Mouse (Mus musculus) embryonic facial prominence, embryonic 14.5 days (tissue): ENCODE data around the gene Acacb. TPM values are rescaled to one million over a fixed set of nuclear protein-coding genes. Genes with fewer than 3 reads are reported as not detected.

ENCODE experiments used
- ATAC-seq: fragments of 200-750 bp; cut with Nextera tagmentation; 2 replicates; pipeline ENCODE4 v1.8.0; 2017; ENCODE audit warnings: low read depth, moderate number of reproducible peaks, moderate TSS enrichment
- DNase-seq: peaks from one replicate; pipeline ENCODE4 v3.0.0-alpha.2; 2015; ENCODE audit warnings: low spot score
- H3K27ac ChIP-seq: fragments of 300-500 bp; sonication (generic); replicated peaks from 2 replicates; pipeline ENCODE4 v1.5.1; 2014; ENCODE audit warnings: low read depth, mild to moderate bottlenecking, low read length, moderate library complexity
- H3K27me3 ChIP-seq: fragments of 300-500 bp; sonication (generic); replicated peaks from 2 replicates; pipeline ENCODE4 v1.6.1; 2014; ENCODE audit warnings: low read length; ENCODE audit not compliant: control insufficient read depth, insufficient read depth
- H3K36me3 ChIP-seq: fragments of 300-500 bp; sonication (generic); 2 replicates; pipeline ENCODE4 v1.6.1; 2014; ENCODE audit warnings: low read length, mixed read lengths; ENCODE audit not compliant: control insufficient read depth, insufficient read depth
- H3K4me1 ChIP-seq: fragments of 300-500 bp; sonication (generic); 2 replicates; pipeline ENCODE4 v1.6.1; 2014; ENCODE audit warnings: antibody characterized with exemption, low read length; ENCODE audit not compliant: control insufficient read depth, insufficient read depth
- H3K4me2 ChIP-seq: fragments of 300-500 bp; sonication (generic); 2 replicates; pipeline ENCODE4 v1.6.1; 2014; ENCODE audit warnings: low read depth, mild to moderate bottlenecking, low read length, moderate library complexity, mixed read lengths
- H3K4me3 ChIP-seq: fragments of 300-500 bp; sonication (generic); 2 replicates; pipeline ENCODE4 v1.5.1; 2014; ENCODE audit warnings: low read depth, mild to moderate bottlenecking, low read length
- H3K9ac ChIP-seq: fragments of 300-500 bp; sonication (generic); 2 replicates; pipeline ENCODE4 v1.6.1; 2014; ENCODE audit warnings: low read depth, mild to moderate bottlenecking, low read length, moderate library complexity, mixed read lengths
- H3K9me3 ChIP-seq: fragments of 300-500 bp; sonication (generic); 2 replicates; pipeline ENCODE4 v1.6.1; 2016; ENCODE audit warnings: low read length; ENCODE audit not compliant: control insufficient read depth
- WGBS: fragments of 180-500 bp; shearing (Covaris S2); extraction: QIAGEN DNeasy Blood & Tissue Kit; methylation state at CpG from one replicate; pipeline ENCODE4 v1.1.7; 2014; 5-methylcytosine and 5-hydroxymethylcytosine counted together
- polyA plus RNA-seq: library from polyadenylated mRNA; unstranded; fragments of >200 nt; fragmentation: Nextera tagmentation; extraction: Ambion mirVana; gene quantifications from 2 replicates; pipeline ENCODE4 v1.2.1, GENCODE M21; 2014

The Acacb gene
- polyA plus RNA-seq, 1 experiment from 2014 or later: 2.4 TPM

GRCm38 (mm10) chr5:114261494-114261893 is 115.2 kb downstream of the Acacb start:
- Histone ChIP-seq H3K9me3 (no peaks in the 10 kb centered on the region), H3K36me3 (no peaks in the 10 kb centered on the region), H3K27ac (no peak overlapping the region), H3K9ac (no peak overlapping the region), H3K27me3 (no peaks in the 10 kb centered on the region), H3K4me3 (no peak overlapping the region), H3K4me1 (no peaks in the 10 kb centered on the region), H3K4me2 (no peak overlapping the region)
- DNase-seq (no peak), ATAC-seq (no peak)

GRCm38 (mm10) chr5:114264030-114264459 is 117.7 kb downstream of the Acacb start:
- WGBS: 73% methylated on average over 8 of the region's 8 CpGs
- H3K27ac ChIP-seq: no peak overlapping the region
- ATAC-seq: peak; percentile 41; the same call in 1 of the 2 replicates
- no peak overlapping the region for H3K9ac ChIP-seq
- H3K4me1 ChIP-seq: no peaks in the 10 kb centered on the region
- no peak overlapping the region for H3K4me2 ChIP-seq
- no peaks in the 10 kb centered on the region for H3K36me3 ChIP-seq
- H3K4me3 ChIP-seq: no peak overlapping the region
- no peak for DNase-seq
- H3K27me3 ChIP-seq: no peaks in the 10 kb centered on the region; the same call in 1 of the 2 replicates
- H3K9me3 ChIP-seq: no peaks in the 10 kb centered on the region

GRCm38 (mm10) chr5:114264791-114265190 is 118.5 kb downstream of the Acacb start:
- Histone ChIP-seq H3K27me3 (no peaks in the 10 kb centered on the region; the same call in 1 of the 2 replicates), H3K36me3 (no peaks in the 10 kb centered on the region), H3K4me2 (no peak overlapping the region), H3K4me3 (no peak overlapping the region), H3K4me1 (no peaks in the 10 kb centered on the region), H3K9me3 (no peaks in the 10 kb centered on the region), H3K9ac (no peak overlapping the region), H3K27ac (no peak overlapping the region)
- no peak for ATAC-seq
- 83% methylated on average over 8 of the region's 8 CpGs for WGBS
- no peak for DNase-seq

- H3K9me3 ChIP-seq: no peaks in the 10 kb centered on the region
- no peaks in the 10 kb centered on the region for H3K36me3 ChIP-seq
- H3K4me1 ChIP-seq: peaks cover 4% of the 10 kb centered on the region
- no peak overlapping the region for H3K4me2 ChIP-seq
- H3K27ac ChIP-seq: no peak overlapping the region
- no peak overlapping the region for H3K9ac ChIP-seq
- DNase-seq: peak; percentile 80
- H3K27me3 ChIP-seq: peaks cover 32% of the 10 kb centered on the region
- 32% methylated on average over 7 of the region's 7 CpGs for WGBS
- ATAC-seq: peak; percentile 38; the same call in 1 of the 2 replicates
- H3K4me3 ChIP-seq: no peak overlapping the region
Measured at GRCm38 (mm10) chr5:114268646-114269045, 122.3 kb downstream of the Acacb start.

- Histone ChIP-seq H3K9ac (no peak overlapping the region), H3K9me3 (no peaks in the 10 kb centered on the region), H3K27ac (no peak overlapping the region), H3K36me3 (no peaks in the 10 kb centered on the region), H3K4me2 (no peak overlapping the region), H3K4me1 (peaks cover 5% of the 10 kb centered on the region), H3K27me3 (peaks cover 40% of the 10 kb centered on the region), H3K4me3 (no peak overlapping the region)
- DNase-seq (no peak), ATAC-seq (no peak)
- WGBS: 55% methylated on average over 7 of the region's 7 CpGs
Measured at GRCm38 (mm10) chr5:114269499-114269898, 123.2 kb downstream of the Acacb start.

- H3K4me2 ChIP-seq: no peak overlapping the region
- H3K9ac ChIP-seq: no peak overlapping the region
- ATAC-seq (no peak), DNase-seq (peak; percentile 39)
- no peaks in the 10 kb centered on the region for H3K36me3 ChIP-seq
- no peaks in the 10 kb centered on the region for H3K9me3 ChIP-seq
- H3K27me3 ChIP-seq: peaks cover 45% of the 10 kb centered on the region
- no peak overlapping the region for H3K27ac ChIP-seq
- peaks cover 5% of the 10 kb centered on the region for H3K4me1 ChIP-seq
- H3K4me3 ChIP-seq: no peak overlapping the region
- WGBS: 14% methylated on average over 10 of the region's 12 CpGs
Measured at GRCm38 (mm10) chr5:114269984-114270383, 123.6 kb downstream of the Acacb start.

GRCm38 (mm10) chr5:114273693-114274402 is 127.5 kb downstream of the Acacb start, which contains the start of gene Foxn4:
TSS of gene Foxn4 (minus strand) at chr5:114273807.
- Histone ChIP-seq H3K4me1 (peaks cover 5% of the 10 kb centered on the region), H3K36me3 (no peaks in the 10 kb centered on the region), H3K9me3 (no peaks in the 10 kb centered on the region), H3K27me3 (peaks cover 78% of the 10 kb centered on the region), H3K9ac (no peak within 1 kb of the TSS), H3K27ac (no peak within 1 kb of the TSS), H3K4me2 (peak within 1 kb of the TSS; percentile 68), H3K4me3 (peak within 1 kb of the TSS; percentile 39)
- WGBS: 0% methylated on average over 30 of the region's 56 CpGs
- peak; percentile 51; the same call in 1 of the 2 replicates for ATAC-seq
- no peak for DNase-seq

GRCm38 (mm10) chr5:114275339-114275738 is 129.0 kb downstream of the Acacb start:
- DNase-seq (no peak), ATAC-seq (no peak)
- H3K9me3 ChIP-seq: no peaks in the 10 kb centered on the region
- 16% methylated on average over 8 of the region's 8 CpGs for WGBS
- H3K9ac ChIP-seq: no peak overlapping the region
- no peak overlapping the region for H3K4me3 ChIP-seq
- no peaks in the 10 kb centered on the region for H3K36me3 ChIP-seq
- H3K4me1 ChIP-seq: peaks cover 5% of the 10 kb centered on the region
- peaks cover 77% of the 10 kb centered on the region for H3K27me3 ChIP-seq
- no peak overlapping the region for H3K27ac ChIP-seq
- no peak overlapping the region for H3K4me2 ChIP-seq

GRCm38 (mm10) chr5:114275991-114276390 is 129.7 kb downstream of the Acacb start:
- no peak overlapping the region for H3K27ac ChIP-seq
- H3K4me2 ChIP-seq: no peak overlapping the region
- ATAC-seq: no peak
- H3K4me1 ChIP-seq: peaks cover 5% of the 10 kb centered on the region
- H3K4me3 ChIP-seq: no peak overlapping the region
- peaks cover 73% of the 10 kb centered on the region for H3K27me3 ChIP-seq
- 34% methylated on average over 16 of the region's 16 CpGs for WGBS
- no peaks in the 10 kb centered on the region for H3K36me3 ChIP-seq
- no peak for DNase-seq
- H3K9ac ChIP-seq: no peak overlapping the region
- H3K9me3 ChIP-seq: no peaks in the 10 kb centered on the region
